Mouse (Mus musculus) lung, adult 10 weeks (tissue): ENCODE data around the gene Pcbp4. TPM values are rescaled to one million over a fixed set of nuclear protein-coding genes. Genes with fewer than 3 reads are reported as not detected.

Experiments
- polyA plus RNA-seq: library from polyadenylated mRNA; stranded (reverse); fragments of 350-450 nt; fragmentation: Illumina TruSeq; extraction: RNeasy Lipid Tissue Mini Kit (QIAGEN cat#74804); gene quantifications from one replicate; pipeline ENCODE4 v1.2.3, GENCODE M21; 2014; ENCODE audit warnings: low read depth, low replicate concordance; ENCODE audit not compliant: insufficient read depth

Pcbp4 gene
- 19.3 TPM for polyA plus RNA-seq

GRCm38 (mm10) chr9:106453271-106454070 lies at the start of gene Pcbp4:
Pcbp4 (plus strand) TSS chr9:106453291.

GRCm38 (mm10) chr9:106429221-106430014 lies 23.7 kb upstream of the Pcbp4 start, which contains the start of gene Rpl29:
Rpl29 (plus strand) TSS chr9:106429454.

GRCm38 (mm10) chr9:106447348-106447747 lies 5.7 kb upstream of the Pcbp4 start, which contains the start of the genes Abhd14b and Abhd14a:
Abhd14b (plus strand) TSS chr9:106447459.
Abhd14a (minus strand) TSS chr9:106447678.

GRCm38 (mm10) chr9:106465571-106466200 lies 12.6 kb downstream of the Pcbp4 start, which contains the start of gene Gpr62:
Gpr62 (minus strand) TSS chr9:106465938.

GRCm38 (mm10) chr9:106475663-106476001 lies 22.5 kb downstream of the Pcbp4 start, which contains the start of gene Rrp9:
Rrp9 (plus strand) TSS chr9:106475963.

GRCm38 (mm10) chr9:106476924-106477484 lies 23.9 kb downstream of the Pcbp4 start, which contains the start of gene Parp3:
Parp3 (minus strand) TSS chr9:106476949.

GRCm38 (mm10) chr9:106499667-106500066 lies 46.6 kb downstream of the Pcbp4 start, which contains the start of gene Iqcf1:
Iqcf1 (plus strand) TSS chr9:106499967.

Other genes starting within 250 kb of the Pcbp4 start
- 0.81 TPM for gene Tlr9, start 230.7 kb upstream of the Pcbp4 start, polyA plus RNA-seq
- gene Alas1, start 204.6 kb upstream of the Pcbp4 start, polyA plus RNA-seq = 268 TPM
- 6.4 TPM for gene Poc1a, start 172.2 kb upstream of the Pcbp4 start, polyA plus RNA-seq
- 33.2 TPM for gene Dusp7, start 84.7 kb upstream of the Pcbp4 start, polyA plus RNA-seq
- gene Rpl29, start 23.8 kb upstream of the Pcbp4 start, polyA plus RNA-seq = 688 TPM
- gene Acy1, start 15.0 kb upstream of the Pcbp4 start, polyA plus RNA-seq = 6.0 TPM
- 37.3 TPM for gene Abhd14b, start 5.8 kb upstream of the Pcbp4 start, polyA plus RNA-seq
- 18.9 TPM for gene Abhd14a, start 5.6 kb upstream of the Pcbp4 start, polyA plus RNA-seq
- 0.11 TPM for gene Gpr62, start 12.6 kb downstream of the Pcbp4 start, polyA plus RNA-seq
- gene Rrp9, start 22.7 kb downstream of the Pcbp4 start, polyA plus RNA-seq = 22.2 TPM
- gene Parp3, start 23.7 kb downstream of the Pcbp4 start, polyA plus RNA-seq = 21.9 TPM
- gene Iqcf1, start 46.7 kb downstream of the Pcbp4 start, polyA plus RNA-seq = not detected
- not detected for gene Iqcf5, start 61.3 kb downstream of the Pcbp4 start, polyA plus RNA-seq
- not detected for gene Iqcf3, start 108.3 kb downstream of the Pcbp4 start, polyA plus RNA-seq
- not detected for gene Iqcf4, start 117.7 kb downstream of the Pcbp4 start, polyA plus RNA-seq
- not detected for gene Iqcf6, start 173.3 kb downstream of the Pcbp4 start, polyA plus RNA-seq
- gene Grm2, start 202.8 kb downstream of the Pcbp4 start, polyA plus RNA-seq = not detected
- gene Tex264, start 232.6 kb downstream of the Pcbp4 start, polyA plus RNA-seq = 59.3 TPM